Mouse (Mus musculus) kidney, adult 18-20 months (tissue): ENCODE measurements at regions not wholly inside any gene's neighbourhood (a gene's known extent, or its start where the extent isn't known, plus 50 kb on each side); places are given as distances from the start of the nearest gene placed in this dataset.

Experiments
- DNase-seq: peaks from one replicate; pipeline ENCODE4 v3.0.0; 2021

DNA sequence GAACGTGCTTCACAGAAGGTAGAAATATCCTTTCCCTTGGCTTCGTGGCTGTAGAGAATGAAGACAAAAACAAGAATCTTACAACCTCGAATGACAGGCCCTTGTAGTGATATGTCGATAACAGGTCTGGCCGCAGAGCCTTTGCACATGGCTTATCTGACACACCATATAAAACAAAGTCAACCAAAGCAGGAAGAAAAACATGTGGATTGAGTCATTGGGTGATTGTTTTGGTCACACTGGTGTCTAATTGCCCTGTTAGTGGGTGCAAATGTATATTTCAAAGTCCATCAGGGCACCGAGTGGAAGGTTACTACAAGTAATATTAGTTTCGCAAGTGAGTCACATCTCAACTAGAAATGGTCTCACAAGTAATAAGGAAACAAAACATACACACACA, 569.9 kb upstream of the Itga1 start:
- no peak for DNase-seq

DNA sequence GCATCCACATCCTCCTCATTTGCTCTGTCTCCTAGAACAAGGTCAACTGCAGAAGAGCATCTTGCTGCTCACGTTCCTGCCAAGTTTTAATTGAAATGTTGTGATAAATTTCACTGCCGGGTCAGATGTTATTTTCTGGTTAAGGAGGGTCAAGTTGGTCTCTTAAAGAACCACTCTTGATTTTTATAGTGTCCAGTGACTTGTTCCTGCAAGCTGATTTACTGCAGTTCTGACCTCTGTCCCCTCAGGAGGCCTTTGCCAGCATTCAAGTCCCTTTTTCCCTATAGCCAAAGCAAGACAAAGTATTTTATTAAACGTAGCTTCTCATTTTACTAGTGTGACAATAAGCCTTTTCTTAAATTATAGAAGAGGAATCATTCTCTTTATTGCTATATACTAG, 567.8 kb upstream of the Itga1 start:
- no peak for DNase-seq

DNA sequence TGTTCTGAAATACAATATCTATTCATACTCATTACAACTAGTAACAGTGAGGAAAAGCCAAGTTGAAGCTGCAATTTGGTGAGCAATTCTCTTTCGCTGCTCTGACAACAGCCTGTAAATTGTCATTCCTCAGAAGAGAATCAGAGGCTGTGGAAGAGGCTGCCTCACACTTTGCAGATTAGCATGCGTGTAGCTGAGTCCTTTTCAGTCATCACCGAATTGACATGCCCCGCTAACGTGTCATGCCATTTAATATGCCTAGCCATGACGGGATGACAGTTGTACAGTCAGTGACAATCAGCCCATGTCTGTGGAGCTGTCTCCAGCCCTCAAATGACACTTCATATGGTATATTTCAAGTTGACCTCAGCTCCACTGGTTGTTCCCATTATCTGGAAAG, 553.4 kb upstream of the Itga1 start:
- no peak for DNase-seq

DNA sequence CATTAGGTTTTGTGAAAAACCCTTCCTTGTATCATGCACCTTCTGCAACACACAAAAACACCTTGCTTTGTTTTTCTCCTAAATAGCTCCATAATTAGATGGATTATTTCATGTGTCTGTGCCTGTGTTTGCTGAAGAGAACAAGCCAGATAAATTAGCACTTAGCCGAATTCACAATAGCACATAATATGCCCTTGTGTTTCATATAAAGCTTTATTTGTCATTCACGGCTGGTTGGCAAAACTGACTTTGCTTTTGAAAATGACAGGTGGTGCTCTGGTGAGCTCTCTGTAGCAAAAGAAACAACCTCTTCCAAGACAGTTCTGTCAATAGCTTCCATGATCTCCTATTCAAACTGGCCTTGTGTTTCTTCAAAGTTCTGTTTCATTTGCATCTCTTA, 551.2 kb upstream of the Itga1 start:
- no peak for DNase-seq

DNA sequence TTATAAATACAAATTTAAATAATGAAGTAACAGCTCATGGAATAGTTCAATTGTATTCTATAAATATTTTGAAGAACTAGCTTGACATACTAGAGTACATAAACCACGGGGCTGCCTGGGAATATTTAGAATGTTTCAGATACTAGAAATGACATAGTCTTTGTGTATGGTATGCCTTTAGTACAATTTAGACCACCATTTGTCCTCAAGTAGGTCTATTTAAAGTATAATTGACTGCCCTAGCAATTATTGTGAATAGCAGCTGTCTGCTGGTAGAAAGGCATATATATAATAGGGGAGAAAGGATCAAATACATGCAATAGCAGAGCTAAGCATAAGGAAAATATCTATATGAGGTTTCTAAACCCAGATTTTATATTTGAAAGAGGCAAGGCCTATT, 550.6 kb upstream of the Itga1 start:
- DNase-seq = no peak

DNA sequence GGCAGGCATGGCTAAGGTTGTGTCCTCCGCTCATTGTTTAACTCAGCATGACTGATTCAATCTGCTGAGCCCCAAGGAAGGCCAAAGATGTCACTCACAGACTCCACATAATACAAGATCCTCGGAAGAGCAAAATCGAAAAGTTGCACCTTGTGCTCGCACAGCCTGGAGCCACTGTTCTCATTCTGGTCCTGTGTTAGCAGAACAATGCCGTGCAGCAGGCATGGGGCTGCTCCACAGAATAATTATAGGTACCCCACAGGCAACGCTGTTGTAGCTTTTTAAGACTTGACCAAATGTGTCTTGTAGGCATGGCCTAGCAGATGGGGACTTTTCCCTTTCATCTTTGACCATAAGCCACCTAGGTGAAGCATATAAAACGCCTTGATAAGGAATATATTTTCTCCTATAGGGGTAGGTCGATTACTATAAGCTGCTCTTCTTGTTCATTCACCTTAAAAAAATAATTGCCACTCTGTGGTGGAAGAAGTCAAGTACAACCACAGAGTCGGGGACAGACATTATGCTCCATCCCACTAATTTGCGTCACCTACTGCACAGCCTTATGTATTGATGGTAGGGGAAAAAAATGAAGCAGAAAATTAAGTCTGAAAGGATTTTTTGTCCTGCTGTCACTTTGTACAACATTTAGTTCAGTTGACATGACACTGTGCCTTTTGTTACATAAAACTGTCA, 529.8 kb upstream of the Itga1 start:
- DNase-seq = no peak

- no peak for DNase-seq
These were observed 528.8 kb upstream of the Itga1 start for GRCm38 (mm10) chr13:115630603-115631002.

GRCm38 (mm10) chr13:115613174-115613573, 511.4 kb upstream of the Itga1 start:
- DNase-seq = no peak

- DNase-seq = no peak
These were observed 504.7 kb upstream of the Itga1 start for GRCm38 (mm10) chr13:115606441-115606840.

DNA sequence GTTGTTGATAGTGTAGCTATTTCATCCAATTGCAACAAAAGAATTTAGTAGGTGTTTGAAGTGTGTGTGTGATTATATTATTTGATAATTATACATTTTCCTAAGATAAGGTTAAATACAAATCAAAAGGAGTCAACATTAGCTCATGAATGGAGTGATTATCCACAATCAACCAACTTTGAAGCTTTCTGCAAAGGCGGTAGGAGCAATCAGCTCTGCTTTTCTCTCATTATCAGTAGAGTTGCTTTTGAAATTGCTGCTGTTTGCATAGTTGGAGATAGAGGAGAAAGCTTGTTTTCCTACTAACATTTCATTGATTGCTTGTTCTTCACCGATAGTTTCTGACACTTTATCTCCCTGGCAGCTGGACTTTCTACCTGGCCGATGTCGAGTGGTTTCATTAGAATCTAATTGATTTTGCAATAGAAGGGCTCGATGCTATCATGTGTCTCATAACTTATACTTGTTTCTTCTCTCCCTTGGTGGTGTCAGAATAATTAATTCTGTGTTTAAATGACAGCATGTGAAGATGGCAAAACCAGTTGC, 493.4 kb upstream of the Itga1 start:
- no peak for DNase-seq

DNA sequence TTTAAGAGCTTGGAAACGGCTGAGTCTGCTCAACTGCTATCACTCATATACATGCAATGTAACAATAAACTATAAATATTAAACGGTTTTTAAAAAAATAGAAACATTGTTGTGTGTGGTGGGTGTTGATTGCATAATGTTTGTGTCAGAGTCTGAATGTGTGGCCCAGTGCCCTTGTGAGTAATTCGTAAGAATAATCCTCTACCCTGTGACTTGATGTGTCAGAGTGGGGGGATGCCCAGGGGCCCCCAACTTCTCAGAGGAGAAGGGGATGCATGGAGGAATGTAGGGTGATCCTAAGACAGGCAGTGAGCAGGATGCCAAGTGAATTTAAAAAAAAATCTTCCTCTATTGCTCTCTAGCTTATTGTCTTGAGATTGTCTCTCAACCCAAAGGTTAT, 474.2 kb upstream of the Itga1 start:
- DNase-seq = no peak

DNA sequence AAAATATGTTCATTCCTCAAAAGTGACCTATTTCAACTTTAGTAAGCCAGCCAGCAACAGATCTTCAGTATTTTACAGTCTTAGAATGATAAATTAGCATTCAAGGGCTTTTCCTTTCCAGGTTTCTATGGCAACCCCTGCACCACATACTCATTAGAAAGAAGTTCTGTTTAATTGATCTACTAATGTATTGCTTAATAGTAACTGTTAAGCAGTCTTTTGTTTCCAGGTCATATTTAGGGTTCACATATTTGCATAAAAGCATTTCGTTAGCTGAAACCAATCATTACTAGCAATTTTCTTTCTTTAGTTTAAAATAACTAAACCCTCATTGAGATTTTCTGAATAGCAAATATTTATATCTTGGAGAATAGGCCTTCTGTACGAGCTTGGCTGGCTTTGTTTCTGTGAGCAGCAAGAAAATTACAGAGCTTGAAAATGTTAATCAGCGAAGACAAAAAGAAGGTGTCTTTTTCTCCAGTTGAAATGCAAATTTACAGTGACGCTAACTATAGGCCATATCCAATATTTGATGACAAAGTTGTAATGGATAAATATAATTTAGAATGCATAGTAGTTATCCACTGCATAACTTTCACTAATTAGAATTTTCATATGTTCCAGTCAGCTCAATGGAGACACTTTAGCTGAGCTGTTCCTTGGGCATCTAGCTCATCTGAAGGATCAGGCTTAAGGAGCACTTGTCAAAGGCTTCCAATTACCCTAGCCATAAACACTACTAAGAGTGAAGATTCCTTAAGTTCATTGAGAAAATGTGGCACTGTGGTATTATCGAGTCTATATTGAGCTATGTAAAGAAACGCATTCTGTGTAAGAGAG, 473.5 kb upstream of the Itga1 start:
- no peak for DNase-seq

DNA sequence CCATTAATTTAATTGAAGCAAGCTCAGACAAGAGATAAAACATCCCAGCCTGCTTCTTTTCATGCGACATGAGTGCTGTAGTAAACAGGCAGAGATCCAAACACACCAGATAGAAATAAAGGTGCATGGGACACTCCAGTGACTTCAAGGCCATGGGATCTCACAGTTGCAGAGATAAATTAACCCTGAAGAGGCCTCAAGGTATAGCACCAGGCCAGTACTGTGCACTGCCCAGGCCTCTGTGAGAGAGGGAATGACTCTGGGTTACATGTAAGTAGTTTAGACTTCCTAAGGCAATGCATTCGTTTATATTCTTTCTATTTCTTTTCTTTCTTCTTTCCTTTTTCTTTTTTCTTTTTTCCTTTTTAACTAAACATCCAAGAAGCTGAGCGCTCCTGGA, 439.4 kb upstream of the Itga1 start:
- DNase-seq = no peak

GRCm38 (mm10) chr13:115535900-115536299, 434.1 kb upstream of the Itga1 start:
- no peak for DNase-seq

DNA sequence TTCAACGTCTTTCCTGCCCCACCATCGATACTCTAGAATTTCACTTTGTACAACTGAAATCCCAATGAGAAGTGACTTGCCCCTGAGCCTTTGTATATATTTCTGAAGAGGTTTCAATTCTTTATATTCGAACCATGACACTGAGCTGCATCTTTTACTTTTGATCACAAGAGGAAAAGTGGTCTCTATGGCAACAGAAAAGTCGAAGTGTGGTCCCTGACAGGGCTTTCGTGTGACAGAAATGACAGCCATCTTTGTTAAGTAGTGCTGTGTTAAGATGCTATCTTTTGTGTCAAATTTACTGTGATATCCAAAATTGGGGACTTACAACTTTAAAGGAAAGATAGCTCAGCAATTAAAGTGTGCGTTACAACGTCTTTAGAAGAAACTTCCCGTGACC, 412.1 kb upstream of the Itga1 start:
- DNase-seq = no peak

GRCm38 (mm10) chr13:115512214-115512613, 410.4 kb upstream of the Itga1 start:
- no peak for DNase-seq

DNA sequence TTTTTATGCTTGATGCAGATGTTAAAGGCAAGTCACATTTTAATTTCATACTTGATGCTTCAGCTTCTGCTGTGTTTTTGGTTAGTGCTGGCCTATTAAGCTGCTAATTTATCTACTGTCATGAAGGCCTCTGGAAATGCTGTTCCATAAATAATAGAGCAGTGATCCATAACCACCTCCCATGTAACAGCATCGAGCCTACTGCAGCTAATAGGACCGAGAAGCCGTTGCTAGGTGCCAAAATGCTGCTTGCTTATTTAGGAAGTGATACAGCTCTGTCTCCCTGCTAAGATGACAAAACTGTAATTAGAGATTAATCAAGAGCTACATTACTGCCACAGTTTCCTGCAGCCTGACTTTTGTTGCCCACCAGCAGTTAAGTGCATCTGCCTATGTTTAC, 406.9 kb upstream of the Itga1 start:
- no peak for DNase-seq

- no peak for DNase-seq
These were observed 392.6 kb upstream of the Itga1 start for GRCm38 (mm10) chr13:115494399-115494798.

DNA sequence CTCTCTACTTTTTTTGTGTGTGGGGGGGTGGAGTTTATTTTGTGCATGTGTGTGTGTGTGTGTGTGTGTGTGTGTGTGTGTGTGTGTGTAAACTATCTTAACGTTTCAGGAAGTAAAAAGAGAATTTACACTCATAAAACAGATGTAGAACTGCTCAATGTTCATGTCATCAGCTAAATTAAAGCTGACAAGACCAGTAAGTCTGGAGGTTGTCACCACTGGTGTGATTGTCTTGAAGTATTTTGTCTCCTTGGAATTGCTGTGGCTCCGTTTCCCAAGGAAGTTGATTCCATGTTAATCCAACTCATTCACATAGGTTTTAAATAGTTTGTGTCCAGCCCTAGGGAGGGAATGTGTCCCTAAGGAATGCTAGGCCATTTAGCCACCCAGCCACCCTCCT, 374.1 kb upstream of the Itga1 start:
- no peak for DNase-seq

- no peak for DNase-seq
These were observed 363.9 kb upstream of the Itga1 start for GRCm38 (mm10) chr13:115465689-115466088.

DNA sequence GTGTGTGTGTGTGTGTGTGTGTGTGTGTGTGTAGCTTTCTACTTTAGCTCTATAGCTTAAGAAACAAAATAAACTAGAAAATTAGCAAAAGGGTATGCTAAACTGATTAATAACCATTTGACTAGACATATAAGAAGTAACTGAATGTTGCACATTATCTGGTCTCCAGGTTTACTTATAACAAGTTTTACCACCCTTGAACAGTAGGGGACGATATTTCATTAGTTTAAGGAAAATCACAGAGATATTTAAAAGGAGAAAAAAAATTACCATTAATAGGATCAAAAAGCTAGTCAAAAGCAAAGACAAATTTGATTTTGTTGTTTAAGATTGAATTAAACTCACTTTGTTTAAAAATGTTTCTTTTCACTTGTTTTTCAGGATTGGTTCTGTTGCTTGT, 349.5 kb upstream of the Itga1 start:
- DNase-seq = no peak

- DNase-seq = no peak
These were observed 325.6 kb upstream of the Itga1 start for GRCm38 (mm10) chr13:115427091-115428033.
